Mouse (Mus musculus) right cerebral cortex, postnatal 25 days (tissue): ENCODE measurements at regions not wholly inside any gene's neighbourhood (a gene's known extent, or its start where the extent isn't known, plus 50 kb on each side); places are given as distances from the start of the nearest gene placed in this dataset.

Experiments used
- DNase-seq: peaks from one replicate; pipeline ENCODE4 v3.0.0; 2022

GRCm38 (mm10) chr3:62985033-62985432 lies 256.3 kb upstream of the Mme start:
- DNase-seq: no peak

GRCm38 (mm10) chr3:62976906-62977305 lies 264.4 kb upstream of the Mme start:
- no peak for DNase-seq

- no peak for DNase-seq
Measured at GRCm38 (mm10) chr3:62963244-62963643, 278.1 kb upstream of the Mme start.

GRCm38 (mm10) chr3:62962608-62963007 lies 278.7 kb upstream of the Mme start:
- DNase-seq: no peak

- DNase-seq: no peak
Measured at GRCm38 (mm10) chr3:62945356-62945755, 296.0 kb upstream of the Mme start.

GRCm38 (mm10) chr3:62938601-62939000 lies 302.7 kb upstream of the Mme start:
- DNase-seq: no peak

GRCm38 (mm10) chr3:62924441-62924840 lies 316.9 kb upstream of the Mme start:
- no peak for DNase-seq

- no peak for DNase-seq
Measured at GRCm38 (mm10) chr3:62916899-62917298, 312.0 kb upstream of the Gpr149 start.

- no peak for DNase-seq
Measured at GRCm38 (mm10) chr3:62885104-62885503, 280.2 kb upstream of the Gpr149 start.

GRCm38 (mm10) chr3:62882310-62883073 lies 277.6 kb upstream of the Gpr149 start:
- DNase-seq: no peak

- DNase-seq: peak; percentile 8
Measured at GRCm38 (mm10) chr3:62860731-62861130, 255.8 kb upstream of the Gpr149 start.

- no peak for DNase-seq
Measured at GRCm38 (mm10) chr3:62835695-62836476, 230.9 kb upstream of the Gpr149 start.

- no peak for DNase-seq
Measured at GRCm38 (mm10) chr3:62823892-62824291, 219.0 kb upstream of the Gpr149 start.

GRCm38 (mm10) chr3:62801044-62801443 lies 196.1 kb upstream of the Gpr149 start:
- DNase-seq: no peak

GRCm38 (mm10) chr3:62786233-62786632 lies 181.3 kb upstream of the Gpr149 start:
- DNase-seq: no peak
